Mouse (Mus musculus): Measurements from ENCODE around the gene Gm10306. TPM values are rescaled to one million over a fixed set of nuclear protein-coding genes. Genes with fewer than 3 reads are reported as not detected.

Gene Gm10306
- total RNA-seq (2014; fragmentation: Nextera tagmentation): not detected in 2 replicates
- total RNA-seq (2017): 0.81 TPM in 1 of 2 replicates, not detected in the other
- polyA plus RNA-seq (2012): not detected in 2 replicates

DNA sequence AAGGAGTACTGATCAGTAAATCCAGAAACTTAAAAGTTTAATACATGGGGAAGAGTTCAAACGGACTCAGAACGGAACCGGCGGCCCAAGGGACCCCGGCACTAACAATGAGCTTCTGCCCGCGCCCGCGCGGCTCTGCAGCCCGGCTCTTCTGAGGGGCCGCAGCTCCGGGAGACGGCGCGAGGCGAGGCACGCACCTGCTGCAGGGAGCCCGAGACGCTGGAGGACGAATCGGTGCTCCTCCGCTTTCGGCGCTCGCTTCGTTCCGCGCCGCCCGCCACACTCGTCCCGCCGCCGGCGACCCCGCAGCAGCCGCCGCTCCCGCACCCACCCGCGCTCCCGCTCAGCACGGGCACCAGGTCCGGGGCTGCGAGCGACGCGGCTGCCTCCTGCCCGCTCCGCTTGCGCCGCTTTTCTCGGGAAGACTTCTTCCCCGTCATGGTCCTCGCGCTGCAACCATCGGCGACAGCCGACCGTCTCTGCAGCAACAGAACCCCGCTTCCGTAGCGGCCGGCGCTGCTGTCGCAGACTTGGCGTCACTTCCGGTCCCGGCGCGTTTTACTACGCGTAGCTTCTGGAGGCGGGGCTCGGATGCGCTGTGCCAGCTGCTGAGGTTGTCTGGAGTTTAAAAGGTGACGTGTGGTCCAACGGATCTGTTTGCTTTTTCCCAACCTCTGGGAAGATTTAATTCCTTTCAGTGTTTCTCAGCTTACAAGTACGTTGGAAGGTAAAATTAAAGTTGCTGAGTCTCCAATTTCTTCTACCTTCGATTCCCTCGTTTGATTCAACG is at the start of gene Gm10306, which contains the start of gene Caap1:
Gene Gm10306, plus strand, starts transcription at position 282 of the 790 bp plus-strand sequence.
Gene Caap1, minus strand, starts transcription at position 532 of the 790 bp plus-strand sequence.
- H3K4me1 ChIP-seq (ENCODE audit: insufficient read depth, low read depth, low read length): peaks cover 8% of the 10 kb centered on the region
- peaks cover 7% of the 10 kb centered on the region for H3K36me3 ChIP-seq (replicated peaks)
- ATAC-seq (ENCODE audit: extremely low read depth, insufficient number of reproducible peaks, low FRiP score, poor library complexity, severe bottlenecking): peak; percentile 81
- peak within 1 kb of the TSS; percentile 99 for H3K4me3 ChIP-seq (ENCODE audit: low read depth, low read length)
- TF ChIP-seq TAL1 (conservative IDR thresholded peaks at IDR 0.05; ENCODE audit: low read depth, low read length) (no peak), GATA2 (IDR thresholded peaks at IDR 0.05; ENCODE audit: borderline replicate concordance, low read depth, low read length) (no peak), POLR2AphosphoS5 (IDR thresholded peaks at IDR 0.05; ENCODE audit: insufficient replicate concordance, low read depth, low read length) (no peak), GATA1 (IDR thresholded peaks at IDR 0.05; ENCODE audit: borderline replicate concordance, low read length) (no peak), CTCF (IDR thresholded peaks at IDR 0.05; ENCODE audit: low read depth, low read length) (no peak)
- DNase-seq (ENCODE audit: low spot score): peak; percentile 78
- no peaks in the 10 kb centered on the region for H3K27me3 ChIP-seq (ENCODE audit: insufficient read depth, low read length)
- H3K9me3 ChIP-seq (replicated peaks): no peaks in the 10 kb centered on the region

DNA sequence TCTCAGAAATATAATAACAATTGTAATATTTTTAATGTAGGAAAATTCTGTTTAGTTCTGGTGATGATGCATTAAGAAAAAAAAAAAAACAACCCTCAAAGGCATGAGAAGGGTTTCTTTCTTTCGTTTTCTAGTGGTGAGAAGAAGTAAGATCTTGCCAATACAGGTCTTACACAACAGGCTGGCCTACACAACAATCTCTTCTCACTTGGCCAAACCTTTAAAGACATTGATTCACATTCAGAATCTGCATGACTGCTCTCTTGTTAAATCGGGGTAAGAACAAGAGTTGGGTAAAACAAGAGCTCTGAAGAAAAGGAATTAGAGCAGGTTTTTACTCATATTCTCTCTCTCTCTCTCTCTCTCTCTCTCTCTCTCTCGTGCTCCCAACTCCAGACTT is 41.0 kb upstream of the Gm10306 start:
- ATAC-seq (ENCODE audit: extremely low read depth, insufficient number of reproducible peaks, low FRiP score, poor library complexity, severe bottlenecking) (no peak), DNase-seq (ENCODE audit: low spot score) (no peak)
- Histone ChIP-seq H3K27me3 (ENCODE audit: insufficient read depth, low read length) (no peaks in the 10 kb centered on the region), H3K36me3 (replicated peaks) (peaks cover 51% of the 10 kb centered on the region), H3K9me3 (replicated peaks) (no peaks in the 10 kb centered on the region), H3K4me3 (ENCODE audit: low read depth, low read length) (no peak overlapping the region), H3K4me1 (ENCODE audit: insufficient read depth, low read depth, low read length) (no peaks in the 10 kb centered on the region)
- no peak for TF ChIP-seq CTCF (IDR thresholded peaks at IDR 0.05; ENCODE audit: low read depth, low read length)
- TF ChIP-seq GATA1 (IDR thresholded peaks at IDR 0.05; ENCODE audit: borderline replicate concordance, low read length): no peak
- no peak for TF ChIP-seq POLR2AphosphoS5 (IDR thresholded peaks at IDR 0.05; ENCODE audit: insufficient replicate concordance, low read depth, low read length)
- no peak for TF ChIP-seq TAL1 (conservative IDR thresholded peaks at IDR 0.05; ENCODE audit: low read depth, low read length)
- TF ChIP-seq GATA2 (IDR thresholded peaks at IDR 0.05; ENCODE audit: borderline replicate concordance, low read depth, low read length): no peak

DNA sequence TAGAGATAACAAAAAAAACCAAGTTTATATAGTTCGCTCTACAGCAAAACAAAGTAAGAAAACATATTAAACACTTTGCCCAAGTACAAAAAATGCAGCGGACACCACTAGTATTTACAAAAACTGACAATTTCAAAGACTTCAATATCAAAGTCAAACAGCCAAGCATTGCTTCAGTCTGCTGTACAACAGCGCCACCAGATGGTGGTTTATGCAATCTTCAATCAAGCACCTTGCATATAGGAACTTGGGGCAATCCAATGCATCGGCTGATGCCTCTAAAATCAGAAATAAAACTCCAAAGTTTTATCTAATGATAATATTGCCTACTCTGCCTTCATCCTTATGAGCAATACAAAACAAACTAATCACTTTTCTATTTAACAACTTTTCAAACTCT is 38.7 kb upstream of the Gm10306 start:
- H3K4me1 ChIP-seq (ENCODE audit: insufficient read depth, low read depth, low read length): no peaks in the 10 kb centered on the region
- ATAC-seq (ENCODE audit: extremely low read depth, insufficient number of reproducible peaks, low FRiP score, poor library complexity, severe bottlenecking) (peak; percentile 49), DNase-seq (ENCODE audit: low spot score) (peak; percentile 3)
- peaks cover 35% of the 10 kb centered on the region for H3K36me3 ChIP-seq (replicated peaks)
- no peaks in the 10 kb centered on the region for H3K27me3 ChIP-seq (ENCODE audit: insufficient read depth, low read length)
- TF ChIP-seq GATA1 (IDR thresholded peaks at IDR 0.05; ENCODE audit: borderline replicate concordance, low read length) (no peak), CTCF (IDR thresholded peaks at IDR 0.05; ENCODE audit: low read depth, low read length) (peak; percentile 46)
- no peaks in the 10 kb centered on the region for H3K9me3 ChIP-seq (replicated peaks)
- no peak overlapping the region for H3K4me3 ChIP-seq (ENCODE audit: low read depth, low read length)

DNA sequence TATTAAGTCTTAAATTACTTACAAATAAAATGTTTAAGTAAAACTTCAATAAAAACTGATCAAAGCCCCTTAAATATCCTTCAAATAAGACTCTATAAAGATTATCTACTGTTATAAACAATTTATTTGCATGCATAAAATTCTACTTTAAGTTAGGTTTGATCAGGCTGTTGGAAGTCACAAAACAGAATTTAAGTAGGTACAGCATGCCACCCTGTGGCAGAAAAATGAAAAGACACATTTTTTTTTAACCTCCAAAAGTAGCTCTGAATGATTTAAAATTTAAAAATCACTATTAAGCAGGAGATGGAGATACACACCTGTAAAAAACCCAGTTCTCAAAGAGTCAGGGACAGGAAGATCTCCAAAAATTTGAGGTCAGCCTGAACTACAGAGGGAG is 33.0 kb upstream of the Gm10306 start:
- Histone ChIP-seq H3K9me3 (replicated peaks) (no peaks in the 10 kb centered on the region), H3K27me3 (ENCODE audit: insufficient read depth, low read length) (no peaks in the 10 kb centered on the region), H3K4me1 (ENCODE audit: insufficient read depth, low read depth, low read length) (no peaks in the 10 kb centered on the region; the same call in 1 of the 2 replicates), H3K4me3 (ENCODE audit: low read depth, low read length) (no peak overlapping the region), H3K36me3 (replicated peaks) (peaks cover 27% of the 10 kb centered on the region)
- no peak for TF ChIP-seq GATA1 (IDR thresholded peaks at IDR 0.05; ENCODE audit: borderline replicate concordance, low read length)
- no peak for TF ChIP-seq TAL1 (conservative IDR thresholded peaks at IDR 0.05; ENCODE audit: low read depth, low read length)
- TF ChIP-seq GATA2 (IDR thresholded peaks at IDR 0.05; ENCODE audit: borderline replicate concordance, low read depth, low read length): no peak
- no peak for TF ChIP-seq POLR2AphosphoS5 (IDR thresholded peaks at IDR 0.05; ENCODE audit: insufficient replicate concordance, low read depth, low read length)
- DNase-seq (ENCODE audit: low spot score): no peak
- peak; percentile 22; the same call in 1 of the 2 replicates for ATAC-seq (ENCODE audit: extremely low read depth, insufficient number of reproducible peaks, low FRiP score, poor library complexity, severe bottlenecking)

- ATAC-seq (ENCODE audit: extremely low read depth, insufficient number of reproducible peaks, low FRiP score, poor library complexity, severe bottlenecking) (no peak), DNase-seq (ENCODE audit: low spot score) (no peak)
- Histone ChIP-seq H3K4me3 (ENCODE audit: low read depth, low read length) (no peak overlapping the region), H3K4me1 (ENCODE audit: insufficient read depth, low read depth, low read length) (peaks cover 3% of the 10 kb centered on the region; the same call in 1 of the 2 replicates), H3K9me3 (replicated peaks) (no peaks in the 10 kb centered on the region), H3K27me3 (ENCODE audit: insufficient read depth, low read length) (no peaks in the 10 kb centered on the region), H3K36me3 (replicated peaks) (peaks cover 33% of the 10 kb centered on the region)
- TF ChIP-seq GATA1 (IDR thresholded peaks at IDR 0.05; ENCODE audit: borderline replicate concordance, low read length) (no peak), CTCF (IDR thresholded peaks at IDR 0.05; ENCODE audit: low read depth, low read length) (no peak), POLR2AphosphoS5 (IDR thresholded peaks at IDR 0.05; ENCODE audit: insufficient replicate concordance, low read depth, low read length) (no peak), GATA2 (IDR thresholded peaks at IDR 0.05; ENCODE audit: borderline replicate concordance, low read depth, low read length) (no peak), TAL1 (conservative IDR thresholded peaks at IDR 0.05; ENCODE audit: low read depth, low read length) (no peak)
Measured at GRCm38 (mm10) chr4:94529448-94529847, 26.9 kb upstream of the Gm10306 start.

- Histone ChIP-seq H3K27me3 (ENCODE audit: insufficient read depth, low read length) (no peaks in the 10 kb centered on the region), H3K4me1 (ENCODE audit: insufficient read depth, low read depth, low read length) (0 out of 2 replicates have a peak, but pooled peaks cover 3% of the 10 kb centered on the region), H3K36me3 (replicated peaks) (peaks cover 44% of the 10 kb centered on the region), H3K9me3 (replicated peaks) (no peaks in the 10 kb centered on the region), H3K4me3 (ENCODE audit: low read depth, low read length) (no peak overlapping the region)
- TF ChIP-seq TAL1 (conservative IDR thresholded peaks at IDR 0.05; ENCODE audit: low read depth, low read length) (no peak), CTCF (IDR thresholded peaks at IDR 0.05; ENCODE audit: low read depth, low read length) (no peak), GATA1 (IDR thresholded peaks at IDR 0.05; ENCODE audit: borderline replicate concordance, low read length) (no peak), POLR2AphosphoS5 (IDR thresholded peaks at IDR 0.05; ENCODE audit: insufficient replicate concordance, low read depth, low read length) (no peak), GATA2 (IDR thresholded peaks at IDR 0.05; ENCODE audit: borderline replicate concordance, low read depth, low read length) (no peak)
- ATAC-seq (ENCODE audit: extremely low read depth, insufficient number of reproducible peaks, low FRiP score, poor library complexity, severe bottlenecking) (no peak), DNase-seq (ENCODE audit: low spot score) (no peak)
Measured at GRCm38 (mm10) chr4:94533205-94533604, 23.1 kb upstream of the Gm10306 start.

Data from G1E (cell line).